In genomic region chr10:108445606-108446005, GRCm38 (mm10) we compare ENCODE assay signal across 8 mouse cellular contexts.
DNase-seq lines count a peak whose midpoint lies in the region; ATAC-seq and TF ChIP-seq lines count a peak whose summit lies in the region.

No protein-coding gene starts in this region.

- no peak overlapping the region for H3K4me3 ChIP-seq in ES-Bruce4 (ENCODE audit: low read depth, low read length)
- H3K4me3 ChIP-seq in embryonic facial prominence, embryonic 13.5 days = peak overlapping the region; percentile 42; the same call in 1 of the 2 replicates
- H3K4me3 ChIP-seq in liver, embryonic 12.5 days = peak overlapping the region; percentile 48

- H3K9ac ChIP-seq in ES-Bruce4 (ENCODE audit: low read depth, poor library complexity, severe bottlenecking) = peak overlapping the region; percentile 49
- H3K9ac ChIP-seq in embryonic facial prominence, embryonic 13.5 days = no peak overlapping the region
- H3K9ac ChIP-seq in liver, embryonic 12.5 days = no peak overlapping the region

- peak overlapping the region; percentile 66 for H3K4me2 ChIP-seq in embryonic facial prominence, embryonic 13.5 days
- H3K4me2 ChIP-seq in liver, embryonic 12.5 days = peak overlapping the region; percentile 68

- TF ChIP-seq POLR2A in ES-Bruce4 (IDR thresholded peaks at IDR 0.05; ENCODE audit: insufficient read depth, low read length) = no peak

- H3K4me1 ChIP-seq in ES-Bruce4 (ENCODE audit: control insufficient read depth, insufficient read depth, low read length) = no peaks in the 10 kb centered on the region
- peaks cover 26% of the 10 kb centered on the region for H3K4me1 ChIP-seq in embryonic facial prominence, embryonic 13.5 days
- peaks cover 17% of the 10 kb centered on the region for H3K4me1 ChIP-seq in liver, embryonic 12.5 days

- no peaks in the 10 kb centered on the region for H3K9me3 ChIP-seq in ES-Bruce4 (replicated peaks; ENCODE audit: control insufficient read depth, insufficient read depth, low read length, poor library complexity, severe bottlenecking)
- no peaks in the 10 kb centered on the region for H3K9me3 ChIP-seq in embryonic facial prominence, embryonic 13.5 days
- H3K9me3 ChIP-seq in liver, embryonic 12.5 days (replicated peaks) = no peaks in the 10 kb centered on the region

- H3K36me3 ChIP-seq in ES-Bruce4 (ENCODE audit: control insufficient read depth, insufficient read depth, low read length, poor library complexity, severe bottlenecking) = no peaks in the 10 kb centered on the region
- H3K36me3 ChIP-seq in embryonic facial prominence, embryonic 13.5 days = no peaks in the 10 kb centered on the region
- no peaks in the 10 kb centered on the region for H3K36me3 ChIP-seq in liver, embryonic 12.5 days

- no peaks in the 10 kb centered on the region for H3K27me3 ChIP-seq in ES-Bruce4 (ENCODE audit: control insufficient read depth, insufficient read depth, low read length, poor library complexity, severe bottlenecking)
- H3K27me3 ChIP-seq in embryonic facial prominence, embryonic 13.5 days = no peaks in the 10 kb centered on the region
- H3K27me3 ChIP-seq in liver, embryonic 12.5 days (replicated peaks) = no peaks in the 10 kb centered on the region

- peak overlapping the region; percentile 53 for H3K27ac ChIP-seq in ES-Bruce4 (ENCODE audit: insufficient read depth, low read length)
- 0 out of 2 replicates have a peak overlapping the region, but pooled peaks have one; percentile 28 for H3K27ac ChIP-seq in embryonic facial prominence, embryonic 13.5 days
- H3K27ac ChIP-seq in liver, embryonic 12.5 days = no peak overlapping the region

- 67% methylated on average over 10 of the region's 10 CpGs for WGBS in embryonic facial prominence, embryonic 13.5 days
- WGBS in liver, embryonic 12.5 days (ENCODE audit: insufficient replicate concordance) = 55% methylated on average over 10 of the region's 10 CpGs

- peak; percentile 19 for DNase-seq in kidney, adult 9 months
- no peak for DNase-seq in kidney, adult 11 months
- DNase-seq in left cerebral cortex, postnatal 36 days (ENCODE audit: low spot score in 2 of 2) = no peak
- DNase-seq in right cerebral cortex, adult 18-20 months = no peak

- intact Hi-C loops in left cerebral cortex, postnatal 36 days (cut with DNase I) = loop anchor here (10.0 kb wide), 1 partner anchor 111 kb away; the partner anchor contains the start of gene Pawr

- no peak for TF ChIP-seq EP300 in ES-Bruce4 (IDR thresholded peaks at IDR 0.05; ENCODE audit: insufficient read depth, low read depth, low read length)

- no peak for TF ChIP-seq CTCF in ES-Bruce4 (IDR thresholded peaks at IDR 0.05; ENCODE audit: low read depth, low read length)

- ATAC-seq in embryonic facial prominence, embryonic 13.5 days (ENCODE audit: insufficient number of reproducible peaks, insufficient read depth, low FRiP score, low TSS enrichment, low read depth) = no peak
- ATAC-seq in liver, embryonic 12.5 days = no peak
- no peak for ATAC-seq in cerebellum, adult (ENCODE audit: insufficient number of reproducible peaks, low FRiP score, low TSS enrichment)
